Mouse (Mus musculus) adrenal gland, adult 18-20 months (tissue): ENCODE measurements around the gene Dbil5. TPM values are rescaled to one million over a fixed set of nuclear protein-coding genes. Genes with fewer than 3 reads are reported as not detected.
A peak's percentile ranks its signal among the peaks of the same experiment; 100 is the strongest.
"Not testable (repeated sequence)": the region's sequence is repeated elsewhere in the genome, so short reads cannot be mapped to it uniquely, and the experiment has no call there.

Experiments
- DNase-seq, 2 experiments: peaks; one replicate each; pipeline ENCODE4 v3.0.0; 2021 to 2022; ENCODE audit warnings: low spot score in 2 of 2
- long read RNA-seq, 2 experiments: library from polyadenylated mRNA; stranded (forward); transcript quantifications; one replicate each; pipeline ENCODE4 v2.0.0; 2021
- total RNA-seq, 2 experiments: library from RNA; stranded (reverse); gene quantifications; 1 replicate in 1 of 2; 2 replicates in 1 of 2; pipeline ENCODE4 v1.2.3; 2021

Dbil5 gene
- total RNA-seq: under 1 TPM in 1 of 2 experiments, not detected in 1; 0.60 TPM
- long read RNA-seq, experiment 1: 0 reads
- long read RNA-seq, experiment 2: 0 reads

DNA sequence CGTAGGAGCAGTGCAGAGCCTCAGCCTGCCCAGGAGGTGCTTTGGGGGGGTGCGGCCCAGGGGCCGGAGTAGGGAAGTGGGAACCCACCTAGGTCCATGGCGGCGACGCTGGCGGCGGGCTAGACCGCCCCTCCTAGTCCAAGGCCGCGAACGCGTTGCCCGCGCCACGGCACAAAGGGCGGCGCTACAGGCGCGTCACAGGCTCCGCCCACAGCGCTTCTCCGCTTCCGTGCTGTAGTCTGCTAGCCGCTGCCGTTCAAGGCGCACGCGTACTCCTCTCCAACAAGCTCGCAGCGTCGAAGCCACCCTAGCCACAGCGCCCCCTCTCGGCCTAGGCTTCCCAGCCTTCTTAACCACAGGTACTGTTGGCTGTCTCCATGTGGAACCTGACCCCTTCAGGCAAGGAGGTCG is at the start of gene Dbil5, which contains the start of gene Gemin4:
TSS of gene Dbil5 (plus strand) at position 219 of the 411 bp plus-strand sequence.
TSS of gene Gemin4 (minus strand) at position 275 of the 411 bp plus-strand sequence.
- DNase-seq: peak; percentile 95 to 97

DNA sequence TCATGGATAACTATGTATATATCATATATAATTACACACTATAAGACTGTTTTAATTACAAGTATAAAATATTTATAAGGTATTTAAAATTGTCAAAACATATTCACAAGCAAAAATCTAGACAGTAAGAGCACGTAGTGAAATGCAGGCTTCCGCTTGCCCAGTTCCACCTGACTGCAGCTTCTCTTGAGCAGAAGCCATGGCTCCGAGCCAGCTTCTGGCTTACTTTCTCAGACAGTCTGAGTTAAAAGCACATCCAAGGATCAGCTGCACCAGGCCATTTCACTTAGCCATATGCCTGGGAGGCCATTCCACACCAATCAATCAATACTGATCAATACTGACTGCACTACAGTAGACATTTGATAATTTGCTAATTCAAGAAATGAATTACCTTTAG is 48.4 kb upstream of the Dbil5 start:
- DNase-seq: no peak

- DNase-seq: no peak
Observed at GRCm38 (mm10) chr11:76170207-76170606, 47.2 kb upstream of the Dbil5 start.

GRCm38 (mm10) chr11:76178726-76179494 is 38.5 kb upstream of the Dbil5 start:
- peak in 1 of 2 experiments; percentile 12 for DNase-seq

GRCm38 (mm10) chr11:76179495-76180145 is 37.8 kb upstream of the Dbil5 start, which contains the start of the genes Vps53 and Fam57a:
Vps53 (minus strand) TSS chr11:76179647.
Fam57a (plus strand) TSS chr11:76179671.
- peak; percentile 80 to 88 for DNase-seq

GRCm38 (mm10) chr11:76180146-76180540 is 37.3 kb upstream of the Dbil5 start:
- no peak for DNase-seq

GRCm38 (mm10) chr11:76183745-76184144 is 33.7 kb upstream of the Dbil5 start:
- DNase-seq: no peak

GRCm38 (mm10) chr11:76186908-76187307 is 30.5 kb upstream of the Dbil5 start:
- DNase-seq: no peak

- DNase-seq: no peak
Observed at GRCm38 (mm10) chr11:76196275-76196976, 21.0 kb upstream of the Dbil5 start.

- no peak for DNase-seq
Observed at GRCm38 (mm10) chr11:76196977-76197469, 20.4 kb upstream of the Dbil5 start.

- peak; percentile 86 to 90 for DNase-seq
Observed at GRCm38 (mm10) chr11:76201761-76202674, 15.4 kb upstream of the Dbil5 start.

GRCm38 (mm10) chr11:76206793-76207192 is 10.6 kb upstream of the Dbil5 start:
- no peak for DNase-seq

DNA sequence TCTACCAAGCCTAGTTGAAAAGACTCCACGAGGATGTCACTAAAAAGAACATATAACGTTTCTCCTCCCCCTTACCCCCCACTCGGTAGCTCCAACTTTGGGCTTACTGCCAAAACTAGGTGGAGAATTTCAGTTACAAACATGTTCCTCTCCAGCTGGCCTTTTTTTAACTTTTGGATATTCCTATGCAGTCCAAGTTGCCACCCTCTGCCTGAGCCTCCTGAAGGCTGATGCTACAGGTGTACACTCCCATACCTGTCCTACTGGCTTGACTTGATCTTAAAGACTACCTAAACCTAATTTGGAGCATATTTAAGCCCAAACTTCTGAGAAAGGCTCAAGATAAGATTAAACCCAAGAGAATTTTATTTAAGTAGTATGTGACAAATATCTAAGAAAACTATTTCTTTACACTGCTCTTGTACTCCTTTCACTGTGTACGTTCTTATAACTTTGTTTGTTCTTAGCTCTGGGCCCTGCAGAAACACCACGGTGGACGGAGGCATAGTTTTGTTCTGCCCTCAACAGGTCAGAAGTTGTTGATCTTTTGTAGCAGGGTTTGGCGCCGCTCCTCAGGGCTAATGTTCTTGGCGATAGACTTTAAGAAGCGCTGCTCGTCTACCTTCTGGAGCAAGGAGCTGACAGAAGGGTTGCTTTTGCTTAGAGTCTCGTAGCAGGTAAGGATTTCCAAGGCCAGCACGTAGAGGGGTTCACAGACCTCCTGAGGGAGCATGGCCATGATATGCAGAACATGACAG is 7.0 kb upstream of the Dbil5 start:
- no peak for DNase-seq

DNA sequence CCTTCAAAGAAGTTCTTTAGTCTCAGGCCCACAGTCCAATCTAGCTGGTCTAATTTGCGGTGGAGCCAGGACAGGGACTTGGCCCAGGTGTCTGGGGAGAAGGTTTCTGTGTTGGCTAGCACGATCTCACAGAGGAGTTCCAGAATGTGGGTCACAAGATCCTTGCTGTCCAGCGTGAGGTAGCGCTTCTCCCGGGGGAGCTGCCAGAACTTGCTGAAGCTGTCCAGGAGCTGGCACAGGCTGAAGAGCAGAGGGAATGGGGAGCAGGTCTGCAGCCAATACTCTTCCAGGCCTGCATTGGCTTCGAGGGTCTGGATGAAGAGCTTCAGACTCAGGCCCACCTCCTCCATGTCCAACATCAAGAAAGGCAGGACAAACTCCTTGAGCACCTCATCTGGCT is 5.8 kb upstream of the Dbil5 start:
- DNase-seq: not testable (repeated sequence)

GRCm38 (mm10) chr11:76213841-76214240 is 3.6 kb upstream of the Dbil5 start:
- DNase-seq: no peak

- DNase-seq: no peak
Observed at GRCm38 (mm10) chr11:76215011-76215410, 2.4 kb upstream of the Dbil5 start.

DNA sequence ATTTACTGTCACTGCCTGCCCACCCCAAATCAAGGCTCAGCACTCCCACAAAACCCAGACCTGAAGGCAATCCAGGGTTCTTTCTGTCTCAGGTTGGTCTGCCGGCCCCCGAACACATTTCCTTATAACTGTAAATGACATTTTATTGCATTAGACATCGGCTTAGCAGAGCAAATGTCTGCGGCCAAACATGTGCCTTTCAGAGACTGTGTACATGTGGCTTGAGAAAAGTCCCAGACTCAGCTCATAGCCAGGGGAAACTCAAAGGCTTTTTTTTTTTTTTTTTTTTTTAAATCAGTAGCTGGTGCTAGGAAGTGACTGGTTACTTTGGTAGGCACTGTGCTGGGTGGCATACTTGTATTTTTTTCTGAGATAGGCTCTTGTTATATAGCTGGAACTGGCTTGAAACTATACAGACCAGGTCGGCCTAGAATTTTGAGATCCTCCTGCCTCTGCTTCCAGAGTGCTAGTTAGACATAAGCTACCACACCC is 1.3 kb upstream of the Dbil5 start:
- DNase-seq: no peak

DNA sequence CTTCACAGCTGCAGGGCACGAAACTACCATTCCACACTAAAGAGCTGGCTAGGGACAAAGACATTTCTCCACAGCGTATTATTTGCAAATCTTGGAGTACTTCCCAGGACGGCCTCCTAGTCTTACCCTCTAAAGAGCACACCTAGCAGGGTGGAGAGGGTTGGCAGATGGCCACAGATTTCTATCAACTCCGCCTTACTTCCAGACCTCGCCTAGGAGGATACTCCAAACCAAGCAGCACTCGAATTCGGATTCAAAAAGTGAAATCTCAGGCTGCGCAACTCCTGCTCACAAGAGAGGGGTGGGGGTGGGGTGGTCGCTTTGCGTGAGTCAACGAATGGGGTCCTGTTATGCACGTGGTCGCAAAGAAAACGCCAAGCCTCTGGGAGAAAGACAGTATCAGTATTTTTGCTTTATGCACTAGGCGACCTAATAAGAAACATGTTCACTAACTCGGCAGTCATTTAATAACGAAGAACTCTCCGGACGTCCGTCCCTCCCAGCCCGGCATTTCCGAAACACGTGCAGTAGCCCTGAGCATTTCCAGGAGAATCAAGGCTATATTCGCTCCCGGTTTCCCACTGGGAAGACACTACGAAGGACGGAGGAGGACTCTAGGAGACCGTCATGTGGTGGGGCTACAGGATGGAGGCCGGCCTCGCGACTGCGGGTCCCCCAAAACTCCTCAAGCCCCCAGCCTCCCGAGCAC is 573 bp upstream of the Dbil5 start:
- DNase-seq: no peak

GRCm38 (mm10) chr11:76224631-76225030 is 7.2 kb downstream of the Dbil5 start:
- DNase-seq: no peak
